Mouse (Mus musculus) lung, adult 18-20 months (tissue): ENCODE measurements around the gene P2rx2.

Experiments
- DNase-seq, 2 experiments: peaks; one replicate each; pipeline ENCODE4 v3.0.0; 2022; ENCODE audit warnings: mixed read lengths in 2 of 2

Gene P2rx2

GRCm38 (mm10) chr5:110313127-110313526 lies 29.9 kb downstream of the P2rx2 start:
- DNase-seq, result no peak

GRCm38 (mm10) chr5:110308861-110309260 lies 34.2 kb downstream of the P2rx2 start:
- DNase-seq, result no peak

GRCm38 (mm10) chr5:110300591-110300990 lies 42.4 kb downstream of the P2rx2 start:
- no peak for DNase-seq

GRCm38 (mm10) chr5:110296637-110297036 lies 46.4 kb downstream of the P2rx2 start:
- DNase-seq, result no peak

- DNase-seq, result no peak
Measured at GRCm38 (mm10) chr5:110291649-110292048, 51.4 kb downstream of the P2rx2 start.
